Mouse (Mus musculus) left cerebral cortex, postnatal 10 days (tissue): Measurements from ENCODE around the gene 4930467E23Rik. TPM values are rescaled to one million over a fixed set of nuclear protein-coding genes. Genes with fewer than 3 reads are reported as not detected.
"Not testable (repeated sequence)": the region's sequence is repeated elsewhere in the genome, so short reads cannot be mapped to it uniquely, and the experiment has no call there.

ENCODE experiments used
- DNase-seq, 2 experiments: peaks; one replicate each; pipeline ENCODE4 v3.0.0; 2021 to 2022; ENCODE audit warnings: low spot score in 2 of 2, mixed read lengths in 1 of 2; ENCODE audit errors: extremely low spot score in 1 of 2
- intact Hi-C: fragments of 180-260 bp; cut with DNase I; formaldehyde crosslinking; loops from one replicate; pipeline ENCODE4 v1.15.1; 2025
- total RNA-seq, 2 experiments: library from RNA; stranded (reverse); gene quantifications; 2 replicates each; pipeline ENCODE4 v1.2.3; 2021

The 4930467E23Rik gene
- under 1 TPM in 1 of 2 experiments, not detected in 1; 0.30 TPM for total RNA-seq

DNA sequence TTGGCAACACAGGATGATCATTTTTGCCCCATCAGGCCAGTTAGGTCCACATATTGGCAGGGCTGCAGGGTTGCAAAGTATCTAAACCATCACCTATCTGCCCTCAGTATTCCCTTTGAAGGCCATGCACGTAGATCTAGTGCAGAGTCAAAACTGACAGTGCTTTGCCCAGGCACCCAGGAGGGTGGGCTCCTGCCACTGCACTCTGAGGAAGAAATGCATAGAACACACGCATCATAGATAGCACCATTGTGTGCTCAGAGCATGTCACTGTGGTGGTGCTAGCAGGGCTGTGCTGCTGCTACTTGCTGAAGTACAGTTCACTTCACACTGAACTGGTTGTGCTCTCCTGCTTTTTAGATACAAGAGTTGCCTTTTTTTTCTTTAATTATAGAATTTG lies at the start of gene 4930467E23Rik:
4930467E23Rik (plus strand) TSS at position 301 of the 400 bp plus-strand sequence.
- intact Hi-C loops, DNase-seq: not testable (repeated sequence)

DNA sequence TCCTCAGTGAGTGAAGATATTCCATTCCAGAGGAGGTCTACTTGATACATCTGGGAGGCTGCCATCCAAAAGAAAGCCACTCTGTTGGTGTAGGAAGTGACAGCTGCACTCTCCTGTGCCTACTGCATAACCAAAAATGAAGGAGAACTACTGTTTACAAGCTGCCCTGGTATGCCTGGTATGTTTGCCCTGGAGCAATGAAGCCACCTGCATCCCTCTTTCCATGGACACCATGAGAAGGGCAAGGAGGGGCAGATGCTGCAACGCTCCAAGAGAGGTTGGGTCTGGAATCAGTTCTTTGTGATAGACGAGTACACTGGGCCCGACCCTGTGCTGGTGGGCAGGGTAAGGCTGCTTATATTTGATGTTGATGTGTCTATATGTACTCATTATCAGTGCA lies 47.1 kb upstream of the 4930467E23Rik start:
- peak in 1 of 2 experiments; percentile 30 for DNase-seq
- intact Hi-C loops, result not testable (repeated sequence)

- intact Hi-C loops, result not testable (repeated sequence)
- DNase-seq, result peak in 1 of 2 experiments; percentile 44
Observed at GRCm38 (mm10) chr8:19685476-19685875, 43.9 kb upstream of the 4930467E23Rik start.

- intact Hi-C loops, DNase-seq: not testable (repeated sequence)
Observed at GRCm38 (mm10) chr8:19688802-19689525, 40.4 kb upstream of the 4930467E23Rik start.

GRCm38 (mm10) chr8:19689745-19690144 lies 39.6 kb upstream of the 4930467E23Rik start:
- intact Hi-C loops, DNase-seq: not testable (repeated sequence)

DNA sequence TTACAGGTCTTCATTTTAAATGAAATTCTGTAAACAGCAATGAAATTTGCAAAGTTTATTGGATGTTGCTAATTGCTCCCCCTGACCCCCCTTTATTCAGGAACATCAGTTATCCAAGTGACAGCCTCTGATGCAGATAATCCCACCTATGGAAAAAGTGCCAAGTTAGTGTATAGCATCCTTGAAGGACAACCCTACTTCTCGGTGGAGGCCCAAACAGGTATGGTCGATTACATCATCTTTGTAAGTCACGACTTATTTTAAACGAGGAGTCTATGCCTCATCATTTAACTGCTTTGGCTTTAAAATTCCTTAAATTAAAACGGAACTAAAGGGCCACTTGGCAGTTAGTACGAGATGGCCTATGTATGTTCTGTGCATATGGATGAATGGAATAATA lies 38.0 kb upstream of the 4930467E23Rik start:
- DNase-seq, intact Hi-C loops: not testable (repeated sequence)

DNA sequence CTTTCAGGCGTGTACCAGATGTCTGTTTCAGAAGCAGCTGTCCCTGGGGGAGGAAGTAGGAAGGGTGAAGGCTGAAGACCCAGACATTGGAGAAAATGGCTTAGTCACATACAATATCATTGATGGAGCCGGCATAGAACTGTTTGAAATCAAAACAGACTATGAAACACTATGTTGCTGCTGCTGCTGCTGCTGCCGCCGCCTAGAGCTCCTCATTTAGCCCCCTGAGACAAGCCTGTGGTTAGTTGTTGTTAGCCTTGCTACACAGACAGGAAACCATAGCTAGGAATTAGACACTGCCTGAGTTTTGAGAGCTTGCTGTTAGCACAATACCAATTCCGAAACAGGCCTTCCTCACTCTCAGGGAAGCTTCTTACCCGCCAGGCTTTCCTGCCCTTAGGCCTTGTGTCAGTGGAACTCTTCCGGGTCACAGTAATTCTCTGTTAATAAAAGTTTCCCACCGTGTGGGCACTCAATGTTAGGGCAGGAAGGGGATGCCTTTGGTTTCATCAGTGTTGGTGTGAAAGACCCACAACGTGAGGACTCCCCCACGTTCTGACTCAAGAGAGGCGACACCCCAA lies 31.8 kb upstream of the 4930467E23Rik start:
- peak in 1 of 2 experiments; percentile 57 for DNase-seq
- intact Hi-C loops, result not testable (repeated sequence)

DNA sequence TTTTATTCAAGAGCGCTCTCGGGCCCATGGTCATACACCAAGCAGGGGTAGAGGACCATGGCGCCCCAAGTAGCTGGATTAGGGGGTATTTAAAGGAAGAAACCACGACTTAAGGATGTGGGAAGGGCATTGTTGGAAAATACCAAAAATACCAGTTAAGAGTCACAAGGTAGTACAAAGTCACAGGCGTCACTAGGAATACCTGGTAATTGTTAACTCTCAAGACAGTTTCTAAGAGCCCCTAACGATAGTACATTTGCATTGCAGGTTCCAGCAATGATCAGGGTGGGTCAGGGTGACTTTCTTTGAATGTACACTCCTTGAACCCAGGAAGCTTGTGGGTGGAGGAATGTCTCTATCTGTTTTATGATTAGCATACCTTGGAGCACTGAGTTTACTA lies 31.3 kb upstream of the 4930467E23Rik start:
- intact Hi-C loops, DNase-seq: not testable (repeated sequence)

DNA sequence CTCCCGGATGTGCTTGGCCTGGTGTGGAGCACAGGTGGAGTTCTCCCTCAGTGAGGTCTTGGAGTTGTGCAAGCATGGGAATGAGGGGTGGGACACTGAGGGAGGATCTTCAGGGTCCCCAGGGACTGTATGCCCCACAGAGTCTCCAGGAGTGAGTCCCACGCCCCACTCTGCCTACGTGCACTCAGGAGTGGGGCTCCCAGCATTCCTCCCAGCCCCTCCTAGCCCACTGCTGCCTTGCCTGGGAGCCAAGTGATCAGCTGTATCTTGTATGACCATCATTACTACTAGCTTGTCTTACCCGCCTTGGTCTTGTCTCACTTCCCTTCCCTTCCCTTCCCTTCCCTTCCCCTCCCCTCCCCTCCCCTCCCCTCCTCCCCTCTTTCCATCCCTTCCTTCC lies 30.7 kb upstream of the 4930467E23Rik start:
- intact Hi-C loops, result not testable (repeated sequence)
- DNase-seq, result peak in 1 of 2 experiments; percentile 87

DNA sequence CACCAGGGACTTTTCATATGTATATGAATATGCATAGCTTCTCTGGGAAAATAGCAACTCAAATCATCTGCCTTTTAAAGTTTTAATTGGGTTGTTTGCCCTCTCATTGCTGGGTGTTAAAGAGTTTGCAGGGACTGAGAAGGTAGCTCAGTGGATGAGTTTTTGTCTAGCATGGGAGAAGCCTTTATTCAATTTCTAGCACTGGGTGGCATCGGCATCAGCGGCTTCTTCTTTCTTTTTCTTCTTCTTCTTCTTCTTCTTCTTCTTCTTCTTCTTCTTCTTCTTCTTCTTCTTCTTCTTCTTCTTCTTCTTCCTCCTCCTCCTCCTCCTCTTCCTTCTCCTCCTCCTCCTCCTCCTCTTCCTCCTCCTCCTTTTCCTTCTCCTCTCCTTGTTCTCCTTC lies 28.1 kb upstream of the 4930467E23Rik start:
- peak in 1 of 2 experiments; percentile 36 for DNase-seq
- intact Hi-C loops, result not testable (repeated sequence)

- intact Hi-C loops, DNase-seq: not testable (repeated sequence)
Observed at GRCm38 (mm10) chr8:19702276-19702675, 27.1 kb upstream of the 4930467E23Rik start.

DNA sequence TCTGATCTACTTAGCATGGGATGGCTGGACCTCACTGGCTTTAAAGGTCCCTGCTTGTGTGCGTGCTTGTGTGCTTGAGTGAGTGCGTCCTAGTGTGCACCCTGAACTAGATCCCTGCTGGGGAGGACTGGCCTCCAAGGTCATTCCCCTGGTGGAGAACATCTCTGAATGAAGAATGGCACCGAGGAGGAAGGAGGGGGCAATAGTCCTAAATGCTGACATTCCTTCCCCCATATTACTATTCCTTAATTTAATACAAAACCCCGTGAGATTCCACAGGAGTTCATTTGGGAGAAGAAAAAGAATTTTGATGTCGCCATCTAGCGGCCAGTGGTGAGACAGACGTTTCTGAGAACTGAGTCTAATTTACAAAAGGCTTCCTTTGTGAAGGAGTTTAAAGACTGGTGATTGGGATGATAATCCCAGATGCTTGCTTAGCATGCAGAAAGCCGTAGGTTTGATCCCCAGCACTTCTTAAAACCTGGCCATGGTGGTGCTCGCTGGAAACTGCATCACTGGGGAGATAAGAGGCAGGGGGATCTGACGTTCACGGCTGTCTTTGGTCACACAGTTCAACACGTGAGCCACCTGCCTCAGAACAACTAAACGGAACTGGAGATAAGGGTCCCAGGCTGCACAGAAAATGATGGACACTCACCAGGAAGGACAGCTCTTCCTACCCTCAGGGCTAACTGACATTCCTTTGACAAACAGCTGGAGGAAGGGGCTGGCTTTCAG lies 26.2 kb upstream of the 4930467E23Rik start:
- intact Hi-C loops, result not testable (repeated sequence)
- DNase-seq, result peak; percentile 91 to 94

DNA sequence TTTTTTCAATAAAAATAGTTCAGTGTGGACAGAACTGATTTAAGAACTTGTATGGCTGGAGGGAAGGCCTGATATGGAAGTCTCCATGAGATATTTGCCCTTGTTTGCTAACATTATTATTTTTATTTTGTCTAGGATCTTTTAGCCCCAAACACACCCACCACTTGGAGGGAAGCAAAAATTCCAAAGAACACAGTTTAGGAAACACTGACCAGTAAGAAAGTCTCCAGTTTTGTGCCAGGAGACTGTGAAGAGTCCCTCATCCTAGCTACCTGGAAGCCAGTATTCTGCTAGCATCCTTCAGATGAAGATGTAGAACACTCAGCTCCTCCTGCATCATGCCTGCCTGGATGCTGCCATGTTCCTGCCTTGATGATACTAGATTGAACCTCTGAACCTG lies 25.5 kb upstream of the 4930467E23Rik start:
- intact Hi-C loops, DNase-seq: not testable (repeated sequence)

GRCm38 (mm10) chr8:19704441-19705215 lies 24.7 kb upstream of the 4930467E23Rik start:
- peak in 1 of 2 experiments; percentile 49 for DNase-seq
- intact Hi-C loops, result not testable (repeated sequence)

DNA sequence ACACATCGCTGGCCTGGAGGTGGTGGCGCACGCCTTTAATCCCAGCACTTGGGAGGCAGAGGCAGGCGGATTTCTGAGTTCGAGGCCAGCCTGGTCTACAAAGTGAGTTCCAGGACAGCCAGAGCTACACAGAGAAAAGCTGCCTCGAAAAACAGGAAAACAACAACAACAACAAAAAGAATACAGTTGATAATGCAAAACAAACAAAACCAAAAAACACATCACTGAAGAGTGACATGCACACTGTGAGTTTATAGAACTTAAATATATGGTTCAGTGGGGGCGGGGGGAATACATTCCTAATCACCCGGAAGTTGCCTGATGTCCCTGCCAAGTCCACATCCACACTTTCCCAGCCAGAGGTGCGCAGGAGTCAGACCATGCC lies 24.2 kb upstream of the 4930467E23Rik start:
- DNase-seq, intact Hi-C loops: not testable (repeated sequence)

GRCm38 (mm10) chr8:19706101-19706725 lies 23.2 kb upstream of the 4930467E23Rik start:
- intact Hi-C loops, DNase-seq: not testable (repeated sequence)

DNA sequence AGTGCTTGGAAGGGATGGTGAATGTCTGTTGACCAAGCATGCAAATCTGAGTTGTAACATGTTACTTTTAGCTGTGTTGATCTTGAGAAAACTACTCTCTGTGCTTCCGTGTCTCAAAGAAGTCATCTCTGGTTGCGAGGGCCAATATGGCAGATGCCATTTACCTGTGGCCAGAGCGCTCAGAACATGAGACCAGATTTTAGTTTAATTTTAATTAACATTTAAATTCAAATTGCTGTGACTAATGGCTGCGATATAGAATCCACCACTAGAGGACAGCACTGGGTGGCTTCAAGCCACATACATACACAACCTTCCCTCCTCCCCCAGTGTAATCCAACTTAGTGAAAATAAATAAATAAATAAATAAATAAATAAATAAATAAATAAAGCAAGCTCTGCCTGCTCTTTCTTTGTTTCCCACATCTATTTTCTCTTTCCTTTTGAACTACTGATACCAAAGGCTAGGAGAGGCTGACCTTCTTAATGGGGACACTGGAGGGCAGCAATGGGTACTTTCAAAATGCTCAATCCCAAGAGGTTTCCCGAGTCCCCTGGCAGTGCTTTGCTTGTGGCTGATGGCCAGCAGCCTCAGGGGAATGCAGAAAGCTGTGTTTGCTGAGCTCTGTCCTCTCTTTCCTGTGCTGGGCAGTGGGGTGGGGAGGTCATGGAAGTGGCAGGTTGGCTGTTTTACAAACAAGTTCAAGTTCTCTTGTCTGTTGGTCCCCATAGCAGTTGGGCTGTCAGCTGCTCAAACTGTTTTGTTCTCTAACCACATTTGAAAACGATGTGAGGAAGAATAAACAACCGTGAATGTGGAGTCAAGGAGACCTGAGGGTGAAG lies 22.2 kb upstream of the 4930467E23Rik start:
- intact Hi-C loops, result not testable (repeated sequence)
- DNase-seq, result peak; percentile 85 to 94
